Mouse (Mus musculus) hematopoietic stem cell, adult 5-6 weeks (primary cell): ENCODE results near the gene Trim38. TPM values are rescaled to one million over a fixed set of nuclear protein-coding genes. Genes with fewer than 3 reads are reported as not detected.
"Not testable (repeated sequence)": the region's sequence is repeated elsewhere in the genome, so short reads cannot be mapped to it uniquely, and the experiment has no call there.

Experiments
- ATAC-seq, 2 experiments: fragments of 125-278 bp in 1 of 2; replicated peaks in 1 of 2; 2 replicates each; pipeline ENCODE4 v1.8.0; 2016 to 2017; ENCODE audit warnings: inconsistent platforms in 2 of 2, mild to moderate bottlenecking in 2 of 2, moderate number of reproducible peaks in 2 of 2, low read depth in 1 of 2, moderate TSS enrichment in 1 of 2; ENCODE audit not compliant: low FRiP score in 2 of 2, poor library complexity in 2 of 2, severe bottlenecking in 2 of 2, insufficient read depth in 1 of 2, low TSS enrichment in 1 of 2
- total RNA-seq: library from RNA; stranded (forward); fragments of 172-1452, 232-1000 nt; gene quantifications from 2 replicates; pipeline ENCODE4 v1.2.3, GENCODE M21; 2017

Trim38 gene
- total RNA-seq = not detected in 2 replicates

DNA sequence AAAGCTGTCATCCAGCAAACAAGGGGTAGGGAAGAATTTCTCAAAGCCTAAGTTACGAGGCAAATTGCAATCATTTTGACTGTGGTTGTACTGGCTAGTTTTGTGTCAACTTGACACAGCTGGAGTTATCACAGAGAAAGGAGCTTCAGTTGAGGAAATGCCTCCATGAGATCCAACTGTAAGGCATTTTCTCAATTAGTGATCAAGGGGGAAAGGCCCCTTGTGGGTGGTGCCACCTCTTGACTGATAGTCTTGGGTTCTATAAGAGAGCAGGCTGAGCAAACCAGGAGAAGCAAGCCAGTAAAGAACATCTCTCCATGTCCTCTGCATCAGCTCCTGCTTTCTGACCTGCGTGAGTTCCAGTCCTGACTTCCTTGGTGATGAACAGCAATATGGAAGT is at the start of gene Trim38:
Trim38 (plus strand) TSS at position 301 of the 400 bp plus-strand sequence.
- not testable (repeated sequence) for ATAC-seq

DNA sequence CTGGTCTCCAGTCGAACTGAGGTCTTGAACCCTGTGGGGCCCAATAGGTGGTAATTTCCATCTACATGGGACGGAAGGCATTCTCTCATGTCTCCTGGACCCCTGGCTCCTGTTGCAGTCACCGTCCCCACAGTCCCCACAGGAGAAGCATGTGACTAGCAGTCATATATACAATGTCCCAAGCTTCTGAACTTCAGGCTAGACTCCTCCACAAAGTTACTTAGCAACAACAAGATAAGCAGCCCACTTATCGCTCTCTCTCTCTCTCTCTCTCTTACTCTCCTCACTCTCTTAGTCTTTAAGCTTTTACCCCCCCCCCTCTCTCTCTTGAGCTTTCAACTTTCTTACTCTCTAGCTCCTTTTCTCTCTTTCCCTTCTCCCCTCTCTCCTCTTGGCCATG is 45.5 kb upstream of the Trim38 start:
- no peak for ATAC-seq

- no peak for ATAC-seq
Observed at GRCm38 (mm10) chr13:23725213-23725612, 44.5 kb upstream of the Trim38 start.

DNA sequence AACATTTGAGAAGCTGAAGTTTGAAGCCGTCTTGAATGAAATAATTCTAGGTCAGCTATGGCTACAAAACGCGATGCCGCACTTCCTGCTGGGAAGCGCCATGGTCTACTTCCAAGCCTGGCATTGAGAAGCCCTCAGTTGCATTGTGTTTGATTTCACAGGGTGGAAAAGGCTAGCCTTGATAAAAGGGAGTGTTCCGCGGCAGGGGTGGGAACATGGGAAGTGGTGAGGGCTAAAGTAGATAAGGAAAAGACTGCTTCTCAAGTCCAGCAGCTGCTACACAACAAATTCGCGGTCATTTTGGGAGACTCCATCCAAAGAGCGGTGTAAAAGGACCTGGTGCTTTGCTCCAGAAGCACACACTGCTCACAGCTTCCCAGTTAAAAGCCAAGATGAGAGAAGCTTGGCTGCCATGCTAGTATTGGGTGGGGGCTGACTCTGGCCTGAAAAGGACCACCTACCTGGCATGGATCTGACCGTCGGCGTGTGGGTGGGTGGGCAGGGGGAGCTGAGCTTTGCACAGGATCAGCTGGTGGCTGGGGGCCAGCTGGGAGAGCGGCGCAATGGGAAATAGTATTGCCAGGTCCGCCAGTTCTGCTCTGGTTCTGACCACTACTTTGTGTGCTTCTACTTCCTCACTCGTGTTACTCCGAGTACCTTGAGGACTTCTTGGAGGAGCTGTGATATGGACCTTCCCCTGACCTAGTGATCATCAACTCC is 41.1 kb upstream of the Trim38 start:
- 0 out of 4 replicates have a peak, but pooled peaks of 1 of the 2 experiments have one; percentile 16 for ATAC-seq

GRCm38 (mm10) chr13:23729192-23729525 is 40.6 kb upstream of the Trim38 start:
- peak; percentile 42 to 70; a peak in 3 of 4 replicates for ATAC-seq

GRCm38 (mm10) chr13:23729706-23730105 is 40.0 kb upstream of the Trim38 start:
- ATAC-seq = no peak

DNA sequence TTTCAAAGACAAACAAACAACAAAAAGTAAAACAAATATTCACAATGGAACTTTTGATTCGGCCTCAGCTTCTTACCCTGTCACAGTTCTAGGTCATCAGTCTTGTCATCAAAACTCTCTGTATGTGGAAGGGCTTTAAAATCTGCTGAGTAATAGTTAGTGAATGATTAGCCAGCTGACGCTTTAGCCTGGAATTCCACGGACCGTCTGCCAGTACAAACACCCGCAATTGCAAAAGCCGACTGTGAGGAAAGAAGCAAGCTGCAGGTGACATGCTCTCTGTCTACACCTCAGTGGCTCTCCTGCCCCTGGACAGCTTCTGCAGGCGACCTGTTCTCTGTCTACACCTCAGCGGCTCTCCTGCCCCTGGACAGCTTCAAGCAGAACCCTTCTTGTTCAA is 39.2 kb upstream of the Trim38 start:
- no peak for ATAC-seq

DNA sequence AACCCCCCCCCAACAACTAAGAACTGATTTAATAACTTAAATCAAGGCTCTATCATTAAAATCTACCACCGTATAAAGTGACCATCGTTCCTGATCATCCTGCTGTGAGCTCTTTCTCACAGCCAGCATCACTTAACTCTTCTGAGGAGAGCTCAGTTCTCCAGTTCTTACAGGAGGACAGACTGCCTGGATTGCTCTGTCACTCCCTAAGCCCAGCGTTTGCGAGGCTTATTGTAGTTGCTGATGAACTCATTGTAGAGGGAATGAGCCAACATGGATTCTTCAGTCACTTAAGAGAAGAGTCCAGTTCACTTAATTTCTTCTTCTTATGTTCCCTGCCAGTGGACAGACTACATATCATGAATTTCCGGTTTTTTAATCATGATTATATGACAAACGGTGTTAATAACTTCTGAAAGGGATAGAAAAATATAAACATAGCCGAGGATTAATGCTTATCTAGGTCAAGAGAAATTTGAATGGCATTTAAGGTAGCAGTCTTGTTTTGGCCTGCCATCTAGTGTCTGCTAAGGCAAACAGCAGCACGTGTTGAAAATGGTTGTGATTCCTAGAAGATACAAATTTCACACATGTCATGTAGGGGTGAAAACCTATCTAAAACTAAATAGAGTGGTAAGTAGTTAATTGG is 37.4 kb upstream of the Trim38 start:
- peak; percentile 59 to 64; a peak in 2 of 4 replicates for ATAC-seq

DNA sequence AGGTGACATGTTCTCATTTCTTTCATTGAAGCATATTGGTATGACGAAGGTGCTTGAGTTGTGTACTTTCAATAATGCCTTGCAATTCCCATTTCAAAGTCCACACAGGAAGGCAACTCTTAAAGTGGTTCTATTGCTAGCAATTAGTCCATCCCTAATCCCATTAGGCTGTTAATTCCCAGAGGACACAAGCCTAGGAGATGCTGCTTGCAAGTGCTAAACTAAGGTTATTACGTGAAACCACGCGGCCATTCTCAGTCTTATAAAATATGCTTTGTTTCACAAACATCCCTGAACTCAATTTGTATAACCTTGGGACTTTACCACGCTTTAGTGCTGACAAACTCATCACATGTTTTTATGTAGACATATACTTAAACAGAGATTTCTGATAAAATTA is 32.6 kb upstream of the Trim38 start:
- no peak for ATAC-seq

DNA sequence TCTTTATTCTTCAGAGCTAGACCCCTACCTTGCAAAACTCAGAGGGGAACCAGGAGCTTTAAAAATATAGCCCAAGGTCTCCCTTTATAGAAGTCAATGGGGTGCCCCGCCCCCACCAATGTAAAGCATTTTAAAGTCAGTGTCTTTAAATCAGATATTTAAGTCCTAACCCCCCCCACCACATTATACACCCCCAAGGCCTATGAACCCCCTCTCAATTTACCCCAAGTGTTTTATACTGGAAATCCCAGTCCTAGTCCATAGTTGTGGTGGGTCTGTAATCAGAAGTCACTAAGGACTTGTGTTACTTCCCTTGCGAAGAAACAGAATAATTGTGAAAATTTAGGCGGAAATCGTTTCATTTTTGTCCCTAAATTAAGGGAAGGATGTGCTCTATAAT is 31.7 kb upstream of the Trim38 start:
- no peak for ATAC-seq

GRCm38 (mm10) chr13:23738677-23739068 is 31.0 kb upstream of the Trim38 start, which contains the start of gene Hist1h1c:
TSS of gene Hist1h1c (plus strand) at chr13:23738808.
- peak; percentile 64 to 69 for ATAC-seq

- peak; percentile 79 to 84 for ATAC-seq
Observed at GRCm38 (mm10) chr13:23739069-23739921, 30.4 kb upstream of the Trim38 start.

DNA sequence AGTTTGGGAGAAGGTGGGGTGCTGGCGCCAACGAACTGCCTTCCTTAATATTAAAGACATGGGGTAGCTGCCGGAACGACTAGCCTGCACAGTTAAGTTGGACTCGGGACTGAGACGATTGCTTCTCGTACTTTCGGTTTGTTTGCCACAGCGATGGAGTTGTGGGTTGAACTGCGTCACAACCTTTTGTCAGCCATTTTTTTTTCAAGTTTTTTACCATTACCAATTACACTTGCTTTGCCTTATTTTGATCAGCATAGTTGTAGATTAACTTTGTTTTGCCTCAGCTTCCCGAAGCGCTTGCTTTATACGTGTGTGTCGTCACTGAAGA is 29.8 kb upstream of the Trim38 start:
- peak; percentile 44 to 48 for ATAC-seq

DNA sequence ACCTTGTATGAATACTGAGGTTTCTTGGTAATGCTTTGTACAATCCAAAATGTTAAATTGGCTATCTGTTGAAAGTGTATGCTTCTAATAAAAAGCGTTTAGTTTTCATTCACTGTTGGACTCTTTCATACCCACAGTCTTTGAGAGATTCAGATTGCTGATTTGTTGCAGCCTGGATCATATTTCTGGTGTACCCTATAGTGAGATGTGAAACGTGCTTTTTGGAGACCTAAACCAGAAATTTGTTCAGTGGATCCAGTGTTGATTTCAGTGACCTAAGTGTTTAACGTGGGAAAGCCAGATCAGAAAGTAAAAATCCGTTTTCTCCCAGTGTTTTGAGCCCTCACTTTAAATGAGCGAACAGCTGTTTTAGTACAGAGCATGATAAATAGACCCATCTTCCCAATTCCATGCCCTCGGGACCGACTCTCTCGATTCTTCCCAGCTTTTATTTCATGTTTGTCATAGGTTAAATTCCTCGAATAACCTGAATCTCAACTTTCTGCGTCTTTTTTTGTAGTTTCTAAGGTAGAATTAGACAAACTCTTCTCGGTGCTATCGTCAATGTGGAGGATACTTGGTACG is 29.4 kb upstream of the Trim38 start:
- no peak for ATAC-seq

DNA sequence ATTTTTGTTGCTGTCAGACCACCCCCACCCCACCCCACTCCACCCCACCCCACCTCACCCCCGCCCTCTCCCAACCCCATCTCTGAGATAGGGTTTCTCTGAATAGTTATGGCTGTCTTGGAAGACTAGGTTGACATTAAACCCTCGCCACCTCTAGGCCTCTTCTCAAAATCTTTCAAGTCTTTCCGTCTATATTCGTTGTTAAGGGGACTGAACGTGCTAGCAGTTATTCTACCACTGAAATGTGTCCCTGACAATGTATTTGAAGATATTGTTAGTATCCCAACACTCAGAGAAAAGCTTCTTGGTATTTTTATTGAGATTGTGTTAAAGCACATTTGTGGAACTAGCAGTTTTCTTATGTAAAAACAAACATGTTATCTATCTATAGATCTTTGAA is 28.8 kb upstream of the Trim38 start:
- ATAC-seq = no peak

DNA sequence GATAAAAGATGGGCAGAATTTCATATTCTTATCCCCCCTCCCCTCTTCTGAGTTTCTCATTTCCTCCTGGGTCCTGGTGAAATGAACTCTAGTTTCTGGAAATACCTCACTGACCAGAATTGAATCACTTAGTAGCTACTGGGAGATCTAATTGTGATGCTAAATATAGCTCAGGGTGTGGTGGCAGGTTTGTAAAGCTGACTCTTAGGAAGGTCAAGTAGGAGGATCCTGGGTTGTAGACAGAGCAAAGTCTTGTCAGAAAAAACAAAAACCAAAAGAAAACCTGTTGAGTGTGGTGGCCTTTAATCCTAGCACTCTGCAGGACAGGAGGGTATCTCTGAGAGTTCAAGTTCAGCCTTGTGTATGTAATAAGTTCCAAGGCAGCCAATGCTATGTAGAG is 27.7 kb upstream of the Trim38 start:
- ATAC-seq = no peak

- ATAC-seq = no peak
Observed at GRCm38 (mm10) chr13:23743215-23743614, 26.5 kb upstream of the Trim38 start.

GRCm38 (mm10) chr13:23743963-23744362 is 25.8 kb upstream of the Trim38 start:
- no peak for ATAC-seq
